Mouse (Mus musculus) heart, adult 2 months (tissue): ENCODE measurements around the gene Nptn. TPM values are rescaled to one million over a fixed set of nuclear protein-coding genes. Genes with fewer than 3 reads are reported as not detected.

ENCODE experiments used
- DNase-seq, 2 experiments: peaks; one replicate each; pipeline ENCODE4 v3.0.0; 2021
- H3K27ac ChIP-seq: fragments of 200-600 bp; 2 replicates; pipeline ENCODE4 v1.8.1; 2022
- H3K27me3 ChIP-seq: fragments of 200-500 bp; 2 replicates; pipeline ENCODE4 v1.6.1; 2012; ENCODE audit warnings: mild to moderate bottlenecking, low read length, inconsistent platforms, mixed read lengths; ENCODE audit not compliant: control insufficient read depth, insufficient read depth
- H3K36me3 ChIP-seq: fragments of 200-500 bp; 2 replicates; pipeline ENCODE4 v1.6.1; 2012; ENCODE audit warnings: low read length, inconsistent platforms; ENCODE audit not compliant: control insufficient read depth, insufficient read depth
- H3K4me1 ChIP-seq: fragments of 200-500 bp; 2 replicates; pipeline ENCODE4 v1.6.1; 2011; ENCODE audit warnings: low read length; ENCODE audit not compliant: control insufficient read depth, insufficient read depth
- H3K4me3 ChIP-seq: fragments of 200-600 bp; 2 replicates; pipeline ENCODE4 v1.8.1; 2022
- H3K79me2 ChIP-seq: fragments of 200-500 bp; replicated peaks from 2 replicates; pipeline ENCODE4 v1.6.1; 2012; ENCODE audit warnings: mild to moderate bottlenecking, inconsistent platforms, low read length, moderate library complexity, mixed read lengths; ENCODE audit not compliant: control insufficient read depth, insufficient read depth
- H3K9ac ChIP-seq: fragments of 200-500 bp; 2 replicates; pipeline ENCODE4 v1.6.1; 2012; ENCODE audit warnings: low read depth, mild to moderate bottlenecking, control low read depth, inconsistent platforms, low read length, mixed read lengths
- CTCF ChIP-seq: fragments of 200-600 bp; IDR thresholded peaks from 2 replicates; pipeline ENCODE4 v1.8.1; 2022; ENCODE audit warnings: antibody characterized with exemption, mild to moderate bottlenecking, moderate library complexity
- EP300 ChIP-seq: fragments of 200-500 bp; IDR thresholded peaks from 2 replicates; pipeline ENCODE4 v1.6.1; 2011; ENCODE audit warnings: low read depth, low read length, control low read depth; ENCODE audit not compliant: insufficient read depth
- POLR2A ChIP-seq: fragments of 200-500 bp; IDR thresholded peaks from 2 replicates; pipeline ENCODE4 v1.6.1; 2011; ENCODE audit warnings: mild to moderate bottlenecking, low read depth, low read length, control low read depth; ENCODE audit not compliant: insufficient read depth
- WGBS: fragments of 180-500 bp; shearing (Covaris S2); methylation state at CpG from one replicate; pipeline ENCODE4 v1.1.7; 2018; 5-methylcytosine and 5-hydroxymethylcytosine counted together
- intact Hi-C: fragments of 180-260 bp; cut with DNase I; formaldehyde crosslinking; loops from one replicate; pipeline ENCODE4 v1.15.1; 2025
- polyA plus RNA-seq: library from polyadenylated mRNA; depleted of rRNA; stranded (reverse); fragments of >200 nt; gene quantifications from 2 replicates; pipeline ENCODE4 v1.2.3, GENCODE M21; 2012
- total RNA-seq, 2 experiments: library from RNA; stranded (reverse); gene quantifications; 2 replicates each; pipeline ENCODE4 v1.2.3; 2021

Gene Nptn
- total and polyA plus RNA-seq, 3 experiments: 123 to 282 (median 124) TPM

- H3K9ac ChIP-seq: no peak overlapping the region
- peaks cover 2% of the 10 kb centered on the region; the same call in 1 of the 2 replicates for H3K4me1 ChIP-seq
- 89% methylated on average over 6 of the region's 6 CpGs for WGBS
- no peak overlapping the region for H3K27ac ChIP-seq
- H3K79me2 ChIP-seq: no peaks in the 10 kb centered on the region
- DNase-seq: no peak
- no peaks in the 10 kb centered on the region for H3K27me3 ChIP-seq
- intact Hi-C loops: no loop called here
- no peaks in the 10 kb centered on the region for H3K36me3 ChIP-seq
- TF ChIP-seq POLR2A (no peak), EP300 (no peak), CTCF (no peak)
- H3K4me3 ChIP-seq: no peak overlapping the region
Observed at GRCm38 (mm10) chr9:58550928-58551327, 31.1 kb upstream of the Nptn start.

GRCm38 (mm10) chr9:58552083-58552482, 30.0 kb upstream of the Nptn start:
- DNase-seq: no peak
- no peak for TF ChIP-seq EP300
- TF ChIP-seq POLR2A: no peak
- no peak for TF ChIP-seq CTCF
- intact Hi-C loops: no loop called here
- Histone ChIP-seq H3K4me3 (no peak overlapping the region), H3K79me2 (no peaks in the 10 kb centered on the region), H3K27ac (no peak overlapping the region), H3K4me1 (peaks cover 2% of the 10 kb centered on the region; the same call in 1 of the 2 replicates), H3K9ac (no peak overlapping the region), H3K27me3 (no peaks in the 10 kb centered on the region), H3K36me3 (no peaks in the 10 kb centered on the region)
- WGBS: 47% methylated on average over 9 of the region's 9 CpGs

GRCm38 (mm10) chr9:58554056-58554907, 27.8 kb upstream of the Nptn start:
- Histone ChIP-seq H3K9ac (peak overlapping the region; percentile 96), H3K27me3 (no peaks in the 10 kb centered on the region), H3K4me1 (peaks cover 4% of the 10 kb centered on the region), H3K79me2 (no peaks in the 10 kb centered on the region), H3K27ac (peak overlapping the region; percentile 90), H3K36me3 (no peaks in the 10 kb centered on the region), H3K4me3 (peak overlapping the region; percentile 81)
- DNase-seq: peak; percentile 19 to 47
- TF ChIP-seq CTCF: 0 out of 2 replicates have a peak, but pooled peaks have one; percentile 7
- TF ChIP-seq EP300: no peak
- intact Hi-C loops: no loop called here
- WGBS: 23% methylated on average over 23 of the region's 23 CpGs

- TF ChIP-seq CTCF (no peak), EP300 (no peak), POLR2A (no peak)
- 1% methylated on average over 68 of the region's 68 CpGs for WGBS
- H3K4me1 ChIP-seq: peaks cover 4% of the 10 kb centered on the region
- H3K36me3 ChIP-seq: no peaks in the 10 kb centered on the region
- peak; percentile 68 to 75 for DNase-seq
- H3K9ac ChIP-seq: peak within 1 kb of the TSS; percentile 96
- no peaks in the 10 kb centered on the region for H3K79me2 ChIP-seq
- H3K27ac ChIP-seq: peak within 1 kb of the TSS; percentile 90
- intact Hi-C loops: no loop called here
- H3K4me3 ChIP-seq: peak within 1 kb of the TSS; percentile 81
- no peaks in the 10 kb centered on the region for H3K27me3 ChIP-seq
Observed at GRCm38 (mm10) chr9:58554908-58555684, 26.9 kb upstream of the Nptn start, which contains the start of gene Cd276. Gene Cd276 (minus strand): TSS chr9:58555437.

GRCm38 (mm10) chr9:58555685-58556414, 26.2 kb upstream of the Nptn start:
- H3K4me3 ChIP-seq: peak overlapping the region; percentile 81
- TF ChIP-seq CTCF (no peak), POLR2A (no peak), EP300 (no peak)
- peaks cover 6% of the 10 kb centered on the region for H3K4me1 ChIP-seq
- H3K79me2 ChIP-seq: no peaks in the 10 kb centered on the region
- intact Hi-C loops: no loop called here
- H3K27me3 ChIP-seq: no peaks in the 10 kb centered on the region
- 19% methylated on average over 9 of the region's 9 CpGs for WGBS
- H3K9ac ChIP-seq: no peak overlapping the region
- no peaks in the 10 kb centered on the region for H3K36me3 ChIP-seq
- peak overlapping the region; percentile 90 for H3K27ac ChIP-seq
- no peak for DNase-seq
